Mouse (Mus musculus): Measurements from ENCODE around the gene Asna1. TPM values are rescaled to one million over a fixed set of nuclear protein-coding genes. Genes with fewer than 3 reads are reported as not detected.

Asna1 gene
- total and polyA plus RNA-seq, 3 experiments: 109 to 127 (median 119) TPM

- no peaks in the 10 kb centered on the region for H3K9me3 ChIP-seq (replicated peaks; ENCODE audit: low read length)
- peak within 1 kb of the TSS; percentile 88 for H3K4me2 ChIP-seq (ENCODE audit: insufficient read depth, low read depth, poor library complexity, severe bottlenecking)
- in situ Hi-C loops (cut with MboI; ENCODE audit: low pct_ligation_motif_present, low pct_unique_long_range_greater_than_20kb, low sequenced_read_pairs) (loop anchor here (5.0 kb wide), 1 partner anchor 38 kb away; no protein-coding TSS in a partner anchor), dilution Hi-C loops (cut with MboI; ENCODE audit: extremely low pct_ligation_motif_present, extremely low pct_unique_long_range_greater_than_20kb, low sequenced_read_pairs) (no loop called here)
- peak; percentile 52 for DNase-seq (ENCODE audit: extremely low read depth)
- H3K79me2 ChIP-seq (replicated peaks; ENCODE audit: control insufficient read depth, extremely low read depth, insufficient read depth, poor library complexity, severe bottlenecking): peaks cover 9% of the 10 kb centered on the region
- H3K36me3 ChIP-seq (replicated peaks in 1 of 2; ENCODE audit: control insufficient read depth in 1 of 2, insufficient read depth in 1 of 2, low read length in 1 of 2): peaks cover 19 to 36% of the 10 kb centered on the region in 2 experiments
- H3K27ac ChIP-seq (ENCODE audit: insufficient read depth, low read depth): peak within 1 kb of the TSS; percentile 41
- TF ChIP-seq JUN (IDR thresholded peaks at IDR 0.05; ENCODE audit: insufficient read depth, low read depth, low read length): no peak
- peak; percentile 82 for TF ChIP-seq TBP (conservative IDR thresholded peaks at IDR 0.05; ENCODE audit: low read depth, low read length)
- TF ChIP-seq ZC3H11A (IDR thresholded peaks at IDR 0.05; ENCODE audit: low read depth, low read length): no peak
- TF ChIP-seq NELFE (IDR thresholded peaks at IDR 0.05; ENCODE audit: low read depth, low read length): peak; percentile 90
- TF ChIP-seq ZMIZ1 (IDR thresholded peaks at IDR 0.05; ENCODE audit: low read depth, low read length): peak; percentile 77; the same call in 1 of the 2 replicates
- TF ChIP-seq MAZ (IDR thresholded peaks at IDR 0.05; ENCODE audit: low read depth, low read length): no peak
- TF ChIP-seq SIN3A (IDR thresholded peaks at IDR 0.05; ENCODE audit: low read length): peak; percentile 63
- TF ChIP-seq USF1 (IDR thresholded peaks at IDR 0.05; ENCODE audit: low read depth, low read length): no peak
- peak; percentile 82 for TF ChIP-seq MYC (IDR thresholded peaks at IDR 0.05; ENCODE audit: low read depth, low read length)
- no peak for TF ChIP-seq JUND (conservative IDR thresholded peaks at IDR 0.05; ENCODE audit: low read depth, low read length)
- no peak for TF ChIP-seq MAFK (IDR thresholded peaks at IDR 0.05; ENCODE audit: insufficient replicate concordance, low read length)
- peak; percentile 68; the same call in 1 of the 2 replicates for TF ChIP-seq UBTF (IDR thresholded peaks at IDR 0.05; ENCODE audit: low read depth, low read length)
- TF ChIP-seq USF2 (conservative IDR thresholded peaks at IDR 0.05; ENCODE audit: low read depth, low read length): no peak
- peak; percentile 49 for TF ChIP-seq HCFC1 (IDR thresholded peaks at IDR 0.05; ENCODE audit: low read depth, low read length)
- TF ChIP-seq E2F4 (IDR thresholded peaks at IDR 0.05; ENCODE audit: insufficient replicate concordance, low read depth, low read length): no peak
- peak; percentile 95 for TF ChIP-seq POLR2A (IDR thresholded peaks at IDR 0.05; ENCODE audit: low read depth, low read length)
- peak; percentile 62 for TF ChIP-seq TCF12 (IDR thresholded peaks at IDR 0.05; ENCODE audit: low read depth, low read length)
- TF ChIP-seq ETS1 (conservative IDR thresholded peaks at IDR 0.05; ENCODE audit: low read depth, low read length): 0 out of 2 replicates have a peak, but pooled peaks have one; percentile 5
- TF ChIP-seq MEF2A (IDR thresholded peaks at IDR 0.05; ENCODE audit: borderline replicate concordance, low read depth, low read length): 0 out of 2 replicates have a peak, but pooled peaks have one; percentile 33
- TF ChIP-seq MAX (IDR thresholded peaks at IDR 0.05; ENCODE audit: low read length): peak; percentile 78
- peak; percentile 79 for TF ChIP-seq MXI1 (IDR thresholded peaks at IDR 0.05; ENCODE audit: low read depth, low read length)
- peak; percentile 95; the same call in 1 of the 2 replicates for TF ChIP-seq CHD1 (IDR thresholded peaks at IDR 0.05; ENCODE audit: low read depth, low read length)
- no peak for TF ChIP-seq GABPA (IDR thresholded peaks at IDR 0.05; ENCODE audit: insufficient replicate concordance, low read depth, low read length)
- TF ChIP-seq NRF1 (IDR thresholded peaks at IDR 0.05; ENCODE audit: low read depth, low read length): peak; percentile 40; the same call in 1 of the 2 replicates
- peak; percentile 40; the same call in 1 of the 2 replicates for TF ChIP-seq POLR2AphosphoS2 (IDR thresholded peaks at IDR 0.05; ENCODE audit: low read depth, low read length)
- peaks cover 18 to 44% of the 10 kb centered on the region in 2 experiments for H3K4me1 ChIP-seq (ENCODE audit: control insufficient read depth in 1 of 2, insufficient read depth in 2 of 2)
- H3K27me3 ChIP-seq (replicated peaks): no peaks in the 10 kb centered on the region
- H3K4me3 ChIP-seq (replicated peaks in 1 of 3; ENCODE audit: low read depth in 2 of 3, low read length in 2 of 3, poor library complexity in 1 of 3): peak within 1 kb of the TSS; percentile 77 to 90 (median 79)
- H3K9ac ChIP-seq (ENCODE audit: insufficient read depth, low read depth): peak within 1 kb of the TSS; percentile 84
These were observed 55.6 kb downstream of the Asna1 start, which contains the start of the genes Gm49661, Prdx2 and Rnaseh2a for GRCm38 (mm10) chr8:84969241-84970134. Gene Gm49661 (minus strand): TSS chr8:84969433. Gene Prdx2 (plus strand): TSS chr8:84969587. Gene Rnaseh2a (minus strand): TSS chr8:84969767.
